Mouse (Mus musculus) heart, embryonic 15.5 days (tissue): ENCODE results near the gene Gm45234. TPM values are rescaled to one million over a fixed set of nuclear protein-coding genes. Genes with fewer than 3 reads are reported as not detected.

Source experiments
- ATAC-seq: fragments of 200-750 bp; cut with Nextera tagmentation; replicated peaks from 2 replicates; pipeline ENCODE4 v1.8.0; 2017; ENCODE audit warnings: low read depth, moderate TSS enrichment; ENCODE audit not compliant: insufficient number of reproducible peaks, insufficient read depth, low FRiP score
- H3K27ac ChIP-seq: fragments of 300-500 bp; sonication (generic); 2 replicates; pipeline ENCODE4 v1.5.1; 2015; ENCODE audit warnings: mild to moderate bottlenecking, inconsistent platforms
- H3K27me3 ChIP-seq: fragments of 300-500 bp; sonication (generic); 2 replicates; pipeline ENCODE4 v1.6.1; 2015; ENCODE audit warnings: inconsistent platforms
- H3K36me3 ChIP-seq: fragments of 300-500 bp; sonication (generic); 2 replicates; pipeline ENCODE4 v1.6.1; 2015; ENCODE audit warnings: mild to moderate bottlenecking, inconsistent platforms
- H3K4me1 ChIP-seq: fragments of 300-500 bp; sonication (generic); replicated peaks from 2 replicates; pipeline ENCODE4 v1.6.1; 2015; ENCODE audit warnings: inconsistent platforms
- H3K4me2 ChIP-seq: fragments of 300-500 bp; sonication (generic); 2 replicates; pipeline ENCODE4 v1.6.1; 2015; ENCODE audit warnings: inconsistent platforms, mild to moderate bottlenecking, moderate library complexity
- H3K4me3 ChIP-seq: fragments of 300-500 bp; sonication (generic); 2 replicates; pipeline ENCODE4 v1.5.1; 2015; ENCODE audit warnings: mild to moderate bottlenecking, inconsistent platforms
- H3K9ac ChIP-seq: fragments of 300-500 bp; sonication (generic); 2 replicates; pipeline ENCODE4 v1.6.1; 2015; ENCODE audit warnings: mild to moderate bottlenecking, inconsistent platforms
- H3K9me3 ChIP-seq: fragments of 300-500 bp; sonication (generic); replicated peaks from 2 replicates; pipeline ENCODE4 v1.6.1; 2016; ENCODE audit warnings: inconsistent platforms
- WGBS: fragments of 180-500 bp; shearing (Covaris S2); methylation state at CpG from one replicate; pipeline ENCODE4 v1.1.7; 2015; ENCODE audit warnings: mixed read lengths; 5-methylcytosine and 5-hydroxymethylcytosine counted together
- polyA plus RNA-seq: library from polyadenylated mRNA; unstranded; fragments of >200 nt; fragmentation: Nextera tagmentation; extraction: Ambion mirVana; gene quantifications from 2 replicates; pipeline ENCODE4 v1.2.1, GENCODE M21; 2015

The Gm45234 gene
- polyA plus RNA-seq, 1 experiment from 2014 or later: not detected

DNA sequence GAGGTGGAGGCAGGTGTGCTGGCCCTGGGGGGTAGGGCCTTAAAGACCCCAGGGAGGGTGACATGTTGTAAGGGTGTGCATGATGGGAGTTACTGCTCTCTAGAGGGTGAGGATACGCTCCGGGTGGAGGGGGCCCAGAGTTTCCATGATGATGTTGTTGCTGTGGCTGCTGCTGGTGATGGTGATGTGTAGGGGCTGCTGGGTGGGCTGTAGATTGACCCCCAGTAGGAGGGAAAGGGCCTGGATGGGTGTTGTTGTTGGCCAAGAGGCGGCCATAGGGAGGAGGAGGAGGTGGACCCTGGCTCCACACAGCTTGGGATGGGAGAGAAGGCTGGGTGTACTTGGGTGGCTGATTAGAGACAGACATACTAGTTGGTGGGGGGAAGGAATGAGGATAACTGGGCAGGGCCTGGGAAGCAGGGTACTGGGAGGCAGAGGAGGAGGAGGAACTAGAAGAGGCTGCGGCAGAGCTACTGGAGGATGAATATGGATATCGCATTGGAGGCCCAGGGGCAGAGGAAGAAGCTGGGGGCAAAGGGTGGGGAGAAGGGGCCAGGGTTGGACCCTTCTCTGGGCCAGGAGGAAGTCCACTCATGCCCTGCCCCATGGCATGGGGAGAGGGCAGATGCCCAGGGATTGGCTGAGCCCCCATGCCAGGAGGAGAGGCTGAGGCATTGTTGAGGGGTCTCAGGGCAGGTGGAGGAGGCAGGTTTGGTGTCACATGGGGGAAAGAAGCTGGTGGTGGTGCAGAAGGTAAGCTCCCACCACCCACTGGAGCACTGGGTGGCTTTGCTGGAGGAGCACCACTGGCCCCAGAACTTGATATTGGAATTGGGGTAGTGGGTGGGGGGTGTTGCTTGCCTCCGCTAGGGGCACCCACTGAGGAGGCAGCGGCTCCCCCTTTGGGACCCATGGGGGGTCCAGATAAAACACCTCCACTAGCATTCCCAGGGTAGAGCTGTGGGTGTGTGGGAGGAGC is 8.9 kb downstream of the Gm45234 start:
- no peak overlapping the region for H3K27ac ChIP-seq
- peak overlapping the region; percentile 96 for H3K4me2 ChIP-seq
- H3K4me1 ChIP-seq: peaks cover 32% of the 10 kb centered on the region
- H3K4me3 ChIP-seq: peak overlapping the region; percentile 59
- no peaks in the 10 kb centered on the region for H3K27me3 ChIP-seq
- no peaks in the 10 kb centered on the region for H3K9me3 ChIP-seq
- peaks cover 48% of the 10 kb centered on the region for H3K36me3 ChIP-seq
- H3K9ac ChIP-seq: 0 out of 2 replicates have a peak overlapping the region, but pooled peaks have one; percentile 82
- ATAC-seq: no peak
- WGBS: 86% methylated on average over 7 of the region's 7 CpGs

- H3K4me2 ChIP-seq: peak overlapping the region; percentile 96
- no peaks in the 10 kb centered on the region for H3K27me3 ChIP-seq
- peaks cover 37% of the 10 kb centered on the region for H3K4me1 ChIP-seq
- peak overlapping the region; percentile 59 for H3K4me3 ChIP-seq
- peaks cover 48% of the 10 kb centered on the region for H3K36me3 ChIP-seq
- no peaks in the 10 kb centered on the region for H3K9me3 ChIP-seq
- peak; percentile 0; the same call in 1 of the 2 replicates for ATAC-seq
- peak overlapping the region; percentile 79; the same call in 1 of the 2 replicates for H3K27ac ChIP-seq
- WGBS: 20% methylated on average over 8 of the region's 8 CpGs
- peak overlapping the region; percentile 82 for H3K9ac ChIP-seq
These were observed 9.6 kb downstream of the Gm45234 start for GRCm38 (mm10) chr6:124746296-124746605.

- under 1% methylated on average over 85 of the region's 85 CpGs for WGBS
- Histone ChIP-seq H3K4me2 (peak overlapping the region; percentile 96), H3K4me3 (peak overlapping the region; percentile 59), H3K4me1 (peaks cover 37% of the 10 kb centered on the region), H3K27ac (peak overlapping the region; percentile 79), H3K9me3 (no peaks in the 10 kb centered on the region), H3K27me3 (no peaks in the 10 kb centered on the region), H3K9ac (peak overlapping the region; percentile 82), H3K36me3 (peaks cover 48% of the 10 kb centered on the region)
- ATAC-seq: peak; percentile 80
These were observed 10.1 kb downstream of the Gm45234 start for GRCm38 (mm10) chr6:124745490-124746295.

GRCm38 (mm10) chr6:124744755-124745321 is 11.0 kb downstream of the Gm45234 start:
- Histone ChIP-seq H3K4me2 (peak overlapping the region; percentile 96), H3K9me3 (no peaks in the 10 kb centered on the region), H3K4me1 (peaks cover 38% of the 10 kb centered on the region), H3K36me3 (peaks cover 48% of the 10 kb centered on the region), H3K9ac (peak overlapping the region; percentile 82), H3K27me3 (no peaks in the 10 kb centered on the region), H3K4me3 (peak overlapping the region; percentile 59), H3K27ac (peak overlapping the region; percentile 69)
- no peak; the same call in 1 of the 2 replicates for ATAC-seq
- WGBS: 69% methylated on average over 26 of the region's 26 CpGs

GRCm38 (mm10) chr6:124743647-124744046 is 12.2 kb downstream of the Gm45234 start:
- 87% methylated on average over 8 of the region's 8 CpGs for WGBS
- no peak overlapping the region for H3K4me2 ChIP-seq
- no peak overlapping the region for H3K9ac ChIP-seq
- no peak overlapping the region for H3K27ac ChIP-seq
- H3K4me3 ChIP-seq: no peak overlapping the region
- no peak for ATAC-seq
- H3K36me3 ChIP-seq: peaks cover 37% of the 10 kb centered on the region
- H3K9me3 ChIP-seq: no peaks in the 10 kb centered on the region
- H3K27me3 ChIP-seq: no peaks in the 10 kb centered on the region
- peaks cover 45% of the 10 kb centered on the region for H3K4me1 ChIP-seq

DNA sequence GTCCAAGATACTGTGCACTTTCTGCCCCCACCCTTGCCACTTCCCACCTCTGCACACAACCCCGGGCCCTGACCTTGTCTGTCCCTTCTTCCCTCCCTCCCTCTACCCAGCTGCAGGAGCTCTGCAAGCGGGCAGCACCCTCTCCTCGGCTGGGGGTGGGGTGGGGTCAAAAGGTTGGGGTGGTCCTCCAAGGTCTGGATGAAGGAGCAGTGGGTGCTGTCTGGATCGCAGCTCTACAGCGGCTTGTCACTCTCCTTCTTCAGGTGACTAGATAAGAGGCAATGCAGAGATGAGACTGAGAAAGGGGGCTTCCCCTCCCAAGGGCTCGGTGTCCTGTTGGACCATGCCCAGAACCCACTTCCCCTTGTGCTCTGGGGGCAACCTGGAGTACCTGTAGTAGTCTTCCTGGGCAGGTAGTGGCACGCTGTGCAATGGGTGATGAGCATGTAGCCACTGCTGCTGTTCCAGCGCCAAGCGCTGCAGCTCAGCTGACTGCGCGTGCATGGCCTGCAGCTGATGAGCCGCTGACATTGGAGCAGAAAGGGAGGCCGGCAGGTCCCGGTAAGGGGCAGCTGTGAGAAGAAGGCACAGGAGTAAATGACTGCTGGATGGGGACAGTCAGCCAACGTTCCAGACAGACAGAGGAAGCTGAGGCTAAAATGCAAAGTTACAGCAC is 12.8 kb downstream of the Gm45234 start:
- no peak for ATAC-seq
- Histone ChIP-seq H3K9me3 (no peaks in the 10 kb centered on the region), H3K27me3 (no peaks in the 10 kb centered on the region), H3K27ac (no peak overlapping the region), H3K4me1 (peaks cover 49% of the 10 kb centered on the region), H3K4me2 (no peak overlapping the region), H3K9ac (no peak overlapping the region; the same call in 1 of the 2 replicates), H3K36me3 (peaks cover 31% of the 10 kb centered on the region), H3K4me3 (no peak overlapping the region)
- 85% methylated on average over 15 of the region's 15 CpGs for WGBS

GRCm38 (mm10) chr6:124741842-124742241 is 14.0 kb downstream of the Gm45234 start:
- 74% methylated on average over 3 of the region's 3 CpGs for WGBS
- Histone ChIP-seq H3K27me3 (no peaks in the 10 kb centered on the region), H3K4me3 (peak overlapping the region; percentile 66), H3K36me3 (peaks cover 20% of the 10 kb centered on the region), H3K4me2 (peak overlapping the region; percentile 82), H3K9me3 (no peaks in the 10 kb centered on the region), H3K4me1 (peaks cover 44% of the 10 kb centered on the region), H3K9ac (peak overlapping the region; percentile 54), H3K27ac (peak overlapping the region; percentile 99)
- ATAC-seq: no peak

- Histone ChIP-seq H3K9me3 (no peaks in the 10 kb centered on the region), H3K9ac (peak within 1 kb of the TSS; percentile 81), H3K27ac (peak within 1 kb of the TSS; percentile 99), H3K4me2 (peak within 1 kb of the TSS; percentile 82), H3K4me3 (peak within 1 kb of the TSS; percentile 66), H3K36me3 (peaks cover 20% of the 10 kb centered on the region), H3K4me1 (peaks cover 37% of the 10 kb centered on the region), H3K27me3 (no peaks in the 10 kb centered on the region)
- ATAC-seq: peak; percentile 79
- under 1% methylated on average over 41 of the region's 41 CpGs for WGBS
These were observed 14.7 kb downstream of the Gm45234 start, which contains the start of gene Grcc10 for GRCm38 (mm10) chr6:124740888-124741761. Grcc10 (minus strand) TSS chr6:124741374.

GRCm38 (mm10) chr6:124740211-124740887 is 15.5 kb downstream of the Gm45234 start:
- Histone ChIP-seq H3K9me3 (no peaks in the 10 kb centered on the region), H3K4me1 (peaks cover 33% of the 10 kb centered on the region), H3K4me2 (peak overlapping the region; percentile 82), H3K27ac (peak overlapping the region; percentile 99), H3K36me3 (peaks cover 20% of the 10 kb centered on the region), H3K27me3 (no peaks in the 10 kb centered on the region), H3K4me3 (peak overlapping the region; percentile 66), H3K9ac (peak overlapping the region; percentile 81)
- ATAC-seq: peak; percentile 19
- WGBS: under 1% methylated on average over 29 of the region's 29 CpGs
